Mouse (Mus musculus) neural tube, embryonic 11.5 days (tissue): ENCODE data around the gene Ttc30b. TPM values are rescaled to one million over a fixed set of nuclear protein-coding genes. Genes with fewer than 3 reads are reported as not detected.

Experiments used
- ATAC-seq: fragments of 200-750 bp; cut with Nextera tagmentation; 2 replicates; pipeline ENCODE4 v1.8.0; 2017; ENCODE audit warnings: moderate number of reproducible peaks, mild to moderate bottlenecking, moderate TSS enrichment, moderate library complexity; ENCODE audit not compliant: insufficient read depth, low FRiP score, low TSS enrichment
- DNase-seq: peaks from one replicate; pipeline ENCODE4 v3.0.0-alpha.2; 2015; ENCODE audit warnings: low spot score
- H3K27ac ChIP-seq: fragments of 300-500 bp; sonication (generic); 2 replicates; pipeline ENCODE4 v1.5.1; 2014; ENCODE audit warnings: low read depth, mild to moderate bottlenecking, low read length
- H3K27me3 ChIP-seq: fragments of 300-500 bp; sonication (generic); 2 replicates; pipeline ENCODE4 v1.6.1; 2014; ENCODE audit warnings: mild to moderate bottlenecking, low read length, mixed read lengths; ENCODE audit not compliant: control insufficient read depth, insufficient read depth
- H3K36me3 ChIP-seq: fragments of 300-500 bp; sonication (generic); 2 replicates; pipeline ENCODE4 v1.6.1; 2014; ENCODE audit warnings: mild to moderate bottlenecking, low read length, moderate library complexity, mixed read lengths; ENCODE audit not compliant: control insufficient read depth, insufficient read depth
- H3K4me1 ChIP-seq: fragments of 300-500 bp; sonication (generic); 2 replicates; pipeline ENCODE4 v1.6.1; 2014; ENCODE audit warnings: low read length, mixed read lengths; ENCODE audit not compliant: control insufficient read depth, insufficient read depth
- H3K4me2 ChIP-seq: fragments of 300-500 bp; sonication (generic); 2 replicates; pipeline ENCODE4 v1.6.1; 2014; ENCODE audit warnings: low read depth, mild to moderate bottlenecking, moderate library complexity
- H3K4me3 ChIP-seq: fragments of 300-500 bp; sonication (generic); 2 replicates; pipeline ENCODE4 v1.5.1; 2014; ENCODE audit warnings: low read depth, low read length
- H3K9ac ChIP-seq: fragments of 300-500 bp; sonication (generic); 2 replicates; pipeline ENCODE4 v1.6.1; 2014; ENCODE audit warnings: mild to moderate bottlenecking, low read length
- H3K9me3 ChIP-seq: fragments of 300-500 bp; sonication (generic); 2 replicates; pipeline ENCODE4 v1.6.1; 2016; ENCODE audit warnings: low read length; ENCODE audit not compliant: control insufficient read depth
- WGBS: fragments of 180-500 bp; shearing (Covaris S2); extraction: QIAGEN DNeasy Blood & Tissue Kit; methylation state at CpG from one replicate; pipeline ENCODE4 v1.1.7; 2014; 5-methylcytosine and 5-hydroxymethylcytosine counted together
- polyA plus RNA-seq: library from polyadenylated mRNA; unstranded; fragments of >200 nt; fragmentation: Nextera tagmentation; extraction: Ambion mirVana; gene quantifications from 2 replicates; pipeline ENCODE4 v1.2.1, GENCODE M21; 2014

Ttc30b gene
- polyA plus RNA-seq, 1 experiment from 2014 or later, result 8.4 TPM

GRCm38 (mm10) chr2:75895711-75896110 lies 42.7 kb downstream of the Ttc30b start:
- H3K27me3 ChIP-seq, result no peaks in the 10 kb centered on the region
- H3K4me3 ChIP-seq, result no peak overlapping the region
- H3K9me3 ChIP-seq, result peaks cover 4% of the 10 kb centered on the region; the same call in 1 of the 2 replicates
- H3K4me1 ChIP-seq, result no peaks in the 10 kb centered on the region
- peaks cover 3% of the 10 kb centered on the region; the same call in 1 of the 2 replicates for H3K36me3 ChIP-seq
- H3K4me2 ChIP-seq, result no peak overlapping the region
- no peak overlapping the region for H3K27ac ChIP-seq
- 87% methylated on average over 5 of the region's 5 CpGs for WGBS
- no peak for DNase-seq
- no peak for ATAC-seq
- no peak overlapping the region for H3K9ac ChIP-seq

GRCm38 (mm10) chr2:75891981-75892380 lies 46.4 kb downstream of the Ttc30b start:
- 65% methylated on average over 4 of the region's 4 CpGs for WGBS
- H3K27ac ChIP-seq, result no peak overlapping the region
- no peak overlapping the region for H3K9ac ChIP-seq
- no peak overlapping the region for H3K4me2 ChIP-seq
- DNase-seq (no peak), ATAC-seq (no peak)
- no peak overlapping the region for H3K4me3 ChIP-seq
- H3K4me1 ChIP-seq, result no peaks in the 10 kb centered on the region
- H3K27me3 ChIP-seq, result no peaks in the 10 kb centered on the region
- peaks cover 3% of the 10 kb centered on the region for H3K36me3 ChIP-seq
- no peaks in the 10 kb centered on the region for H3K9me3 ChIP-seq

Other genes starting within 250 kb of the Ttc30b start
- 26.5 and 31.4 TPM in 2 replicates for gene Nfe2l2, start 233.9 kb downstream of the Ttc30b start, polyA plus RNA-seq
- gene Agps, start 106.4 kb downstream of the Ttc30b start, polyA plus RNA-seq, result 61.4 and 66.2 TPM in 2 replicates
- gene Ttc30a2, start 39.6 kb upstream of the Ttc30b start, polyA plus RNA-seq, result 1.0 and 1.4 TPM in 2 replicates
- 11.3 and 12.1 TPM in 2 replicates for gene Ttc30a1, start 43.4 kb upstream of the Ttc30b start, polyA plus RNA-seq